Mouse (Mus musculus) erythroblast, adult 5-6 weeks (primary cell): ENCODE results near the gene Dera. TPM values are rescaled to one million over a fixed set of nuclear protein-coding genes. Genes with fewer than 3 reads are reported as not detected.

Experiments used
- ATAC-seq: replicated peaks from 2 replicates; pipeline ENCODE4 v1.8.0; 2016; ENCODE audit warnings: moderate number of reproducible peaks, mild to moderate bottlenecking, moderate TSS enrichment, inconsistent platforms; ENCODE audit not compliant: poor library complexity, low FRiP score, severe bottlenecking
- total RNA-seq, 2 experiments: library from RNA; stranded (forward) in 1 of 2; stranded (reverse) in 1 of 2; fragments of 150-400 nt in 1 of 2; fragments of 200-764, 138-1000 nt in 1 of 2; gene quantifications; 2 replicates each; pipeline versions ENCODE4 v1.2.3 to v1.2.4; 2015 to 2017; ENCODE audit warnings: low replicate concordance in 2 of 2

Gene Dera
- total RNA-seq, 2 experiments from 2014 or later, result 15.8 to 20.0 TPM

GRCm38 (mm10) chr6:137870667-137871066 is 116.3 kb downstream of the Dera start:
- ATAC-seq, result no peak

GRCm38 (mm10) chr6:137872055-137872735 is 117.8 kb downstream of the Dera start:
- no peak for ATAC-seq

GRCm38 (mm10) chr6:137874471-137875244 is 120.3 kb downstream of the Dera start:
- no peak for ATAC-seq

GRCm38 (mm10) chr6:137885644-137886043 is 131.3 kb downstream of the Dera start:
- no peak for ATAC-seq

- ATAC-seq, result no peak
These were observed 132.0 kb downstream of the Dera start for GRCm38 (mm10) chr6:137886210-137886979.

GRCm38 (mm10) chr6:137887258-137887657 is 132.9 kb downstream of the Dera start:
- ATAC-seq, result no peak

GRCm38 (mm10) chr6:137897671-137898070 is 143.3 kb downstream of the Dera start:
- ATAC-seq, result no peak

GRCm38 (mm10) chr6:137901255-137901654 is 146.9 kb downstream of the Dera start:
- ATAC-seq, result no peak

Other genes with a start within 250 kb of the Dera start
- 4.4 and 6.3 TPM in 2 replicates for gene Eps8, start 99.7 kb upstream of the Dera start, total RNA-seq (2015; ENCODE audit: low replicate concordance)
- 2.3 and 2.9 TPM in 2 replicates for gene Eps8, start 99.7 kb upstream of the Dera start, total RNA-seq (2017; ENCODE audit: low replicate concordance)
- 41.3 and 52.5 TPM in 2 replicates for gene Strap, start 19.5 kb upstream of the Dera start, total RNA-seq (2015; ENCODE audit: low replicate concordance)
- 39.0 and 64.4 TPM in 2 replicates for gene Strap, start 19.5 kb upstream of the Dera start, total RNA-seq (2017; ENCODE audit: low replicate concordance)